Mouse (Mus musculus): ENCODE measurements at regions not wholly inside any gene's neighbourhood (a gene's known extent, or its start where the extent isn't known, plus 50 kb on each side); places are given as distances from the start of the nearest gene placed in this dataset.

GRCm38 (mm10) chr13:48324290-48324718, 63.3 kb downstream of the Id4 start:
- no peak for TF ChIP-seq CTCF (IDR thresholded peaks at IDR 0.05; ENCODE audit: low read depth, low read length)
- no peak for TF ChIP-seq POLR2A (IDR thresholded peaks at IDR 0.05; ENCODE audit: extremely low read depth, insufficient read depth, low read length)

Data from liver, adult 2 months (tissue).